Mouse (Mus musculus): ENCODE data around the gene Gnai2.
A peak's percentile ranks its signal among the peaks of the same experiment; 100 is the strongest.

- no peak for TF ChIP-seq CTCF (conservative IDR thresholded peaks at IDR 0.05; ENCODE audit: insufficient read depth, insufficient read length, low read depth, low read length)
- TF ChIP-seq POLR2A (IDR thresholded peaks at IDR 0.05; ENCODE audit: low read depth, low read length) = peak; percentile 87
These were observed 67.4 kb downstream of the Gnai2 start, which contains the start of gene Hyal2 for GRCm38 (mm10) chr9:107567702-107568319.
